Mouse (Mus musculus): ENCODE measurements at regions not wholly inside any gene's neighbourhood (a gene's known extent, or its start where the extent isn't known, plus 50 kb on each side); places are given as distances from the start of the nearest gene placed in this dataset.

DNA sequence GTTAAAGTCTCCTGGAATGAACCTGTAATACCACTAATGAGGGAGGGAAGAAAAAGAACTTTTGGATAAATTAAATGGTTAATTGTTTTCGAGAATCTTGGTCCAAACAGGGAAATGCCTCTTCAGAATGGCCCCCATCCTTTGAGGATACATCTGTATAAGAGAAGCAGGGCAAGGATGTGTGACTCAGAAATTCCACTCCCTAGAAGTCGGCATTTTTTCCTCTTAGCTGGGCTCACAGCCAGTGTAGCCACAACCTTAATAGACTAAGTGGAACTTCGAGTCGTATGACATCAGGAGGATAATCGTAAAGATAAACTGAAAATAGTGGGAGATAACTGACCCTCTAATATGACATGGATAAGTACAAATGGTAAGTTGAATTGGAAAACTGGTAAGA, 56.1 kb upstream of the Cav2 start:
- DNase-seq (ENCODE audit: low spot score), result peak; percentile 82

DNA sequence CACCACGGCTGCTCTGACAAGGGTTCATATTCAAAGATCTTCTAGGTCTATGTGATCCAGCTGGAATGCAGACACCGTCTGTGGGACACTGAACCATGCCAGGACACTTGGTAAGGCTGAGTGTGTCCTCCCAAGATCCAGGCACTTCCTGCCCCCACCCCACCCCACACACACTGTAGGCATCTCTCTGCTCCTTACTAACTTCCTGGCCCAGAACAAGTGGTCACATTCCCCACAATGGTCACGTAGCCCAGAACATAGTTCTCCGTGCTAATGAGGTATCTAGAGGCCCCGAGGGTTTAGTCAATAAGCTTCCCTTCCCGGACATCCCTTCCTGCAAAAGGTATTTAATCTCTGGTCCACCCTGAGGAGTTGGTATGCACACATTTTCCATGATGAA, 54.5 kb upstream of the Cav2 start:
- no peak for DNase-seq (ENCODE audit: low spot score)
